Mouse (Mus musculus): ENCODE data around the gene Megf8. TPM values are rescaled to one million over a fixed set of nuclear protein-coding genes. Genes with fewer than 3 reads are reported as not detected.

Megf8 gene
- polyA plus RNA-seq, 1 experiment from 2014 or later = 11.3 TPM

DNA sequence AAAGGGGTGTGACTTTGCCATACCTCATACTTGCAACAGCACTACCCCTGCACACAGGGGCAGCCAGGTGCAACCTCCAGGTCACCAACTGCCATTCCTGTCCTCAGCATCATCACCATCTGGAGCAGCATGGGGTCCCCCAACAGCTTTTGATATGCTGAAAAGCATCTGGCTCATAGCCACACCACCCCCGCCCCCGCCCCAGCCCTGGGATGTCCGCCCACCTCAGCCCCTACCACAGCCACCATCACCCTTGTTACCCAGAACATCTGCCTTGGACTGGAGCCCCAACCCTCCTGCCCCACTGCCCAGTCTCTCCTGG is 13.3 kb upstream of the Megf8 start:
- H3K4me2 ChIP-seq (replicated peaks; ENCODE audit: low read depth, low read length) = no peak overlapping the region
- 64% methylated on average over 3 of the region's 3 CpGs for WGBS
- no peak overlapping the region for H3K9ac ChIP-seq (ENCODE audit: low read depth, low read length)
- no peaks in the 10 kb centered on the region for H3K36me3 ChIP-seq (ENCODE audit: control insufficient read depth, insufficient read depth, low read length)
- no peaks in the 10 kb centered on the region for H3K4me1 ChIP-seq (replicated peaks; ENCODE audit: control insufficient read depth, insufficient read depth, low read length)
- no peak overlapping the region for H3K4me3 ChIP-seq (ENCODE audit: low read depth, low read length)
- DNase-seq (ENCODE audit: low spot score) = no peak
- ATAC-seq (ENCODE audit: low FRiP score) = no peak
- no peak overlapping the region for H3K27ac ChIP-seq (ENCODE audit: low read depth, low read length)
- no peaks in the 10 kb centered on the region for H3K27me3 ChIP-seq (ENCODE audit: control insufficient read depth, insufficient read depth, low read length)
- H3K9me3 ChIP-seq (ENCODE audit: control insufficient read depth, low read length) = no peaks in the 10 kb centered on the region

DNA sequence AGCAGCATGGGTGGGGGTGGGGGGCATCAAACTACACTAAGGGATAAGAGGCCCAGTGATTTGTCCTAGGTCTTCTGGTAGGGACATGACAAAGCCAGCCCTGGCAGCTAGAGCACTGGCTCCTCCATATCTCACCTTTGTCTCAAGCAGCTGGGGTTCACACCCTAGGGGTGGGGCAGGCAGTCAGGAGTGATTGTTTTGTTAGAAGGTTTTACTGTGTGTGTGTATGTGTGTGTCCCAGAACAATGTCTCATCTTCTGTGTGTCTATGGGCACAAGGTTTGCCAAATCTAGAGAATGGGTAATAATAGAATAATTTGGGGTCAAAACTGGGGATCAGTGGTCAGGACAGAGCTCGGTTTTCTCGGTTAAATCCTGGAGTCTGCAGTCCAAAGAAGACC is 11.5 kb upstream of the Megf8 start:
- Histone ChIP-seq H3K4me3 (ENCODE audit: low read depth, low read length) (peak overlapping the region; percentile 53), H3K9me3 (ENCODE audit: control insufficient read depth, low read length) (no peaks in the 10 kb centered on the region), H3K36me3 (ENCODE audit: control insufficient read depth, insufficient read depth, low read length) (no peaks in the 10 kb centered on the region), H3K27me3 (ENCODE audit: control insufficient read depth, insufficient read depth, low read length) (no peaks in the 10 kb centered on the region), H3K4me1 (replicated peaks; ENCODE audit: control insufficient read depth, insufficient read depth, low read length) (no peaks in the 10 kb centered on the region), H3K9ac (ENCODE audit: low read depth, low read length) (peak overlapping the region; percentile 65), H3K27ac (ENCODE audit: low read depth, low read length) (no peak overlapping the region), H3K4me2 (replicated peaks; ENCODE audit: low read depth, low read length) (peak overlapping the region; percentile 79)
- WGBS = 0% methylated on average over 2 of the region's 2 CpGs
- DNase-seq (ENCODE audit: low spot score) (no peak), ATAC-seq (ENCODE audit: low FRiP score) (peak; percentile 31; the same call in 1 of the 2 replicates)

DNA sequence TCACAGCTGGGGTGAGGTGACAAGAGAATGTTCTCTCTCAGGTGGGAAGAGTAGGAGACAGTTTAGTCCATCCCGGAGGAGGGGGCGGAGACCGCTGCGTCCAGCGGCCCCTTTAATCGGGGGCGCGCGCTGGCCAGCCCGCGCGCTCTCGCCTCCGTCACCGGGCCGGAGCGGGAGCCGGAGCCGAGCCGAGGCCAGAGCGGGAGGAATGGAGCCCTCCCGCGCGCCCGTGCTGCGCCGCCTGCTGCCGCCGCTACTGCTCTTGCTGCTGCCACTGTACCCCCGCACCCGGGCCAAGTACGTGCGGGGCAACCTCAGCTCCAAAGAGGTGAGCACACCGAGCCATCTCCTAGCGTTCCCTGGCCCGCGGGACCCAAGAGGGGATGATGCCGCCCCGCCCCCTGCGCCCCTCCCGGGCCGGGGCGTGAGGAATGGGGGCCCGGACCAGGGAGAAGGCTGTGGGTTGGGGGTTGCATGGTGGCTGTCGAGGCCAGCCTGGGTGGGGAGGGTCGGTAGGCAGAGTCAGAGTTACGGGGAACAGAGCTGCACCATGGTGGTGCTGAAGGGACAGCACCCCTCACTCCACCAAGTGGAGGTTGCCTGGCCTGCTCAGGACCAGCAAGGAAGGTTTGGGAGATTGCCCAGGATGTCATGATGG is 10.9 kb upstream of the Megf8 start, which contains the start of gene Tmem145:
Gene Tmem145 (plus strand): TSS at position 151 of the 658 bp plus-strand sequence.
- Histone ChIP-seq H3K27ac (ENCODE audit: low read depth, low read length) (peak within 1 kb of the TSS; percentile 51; the same call in 1 of the 2 replicates), H3K9ac (ENCODE audit: low read depth, low read length) (peak within 1 kb of the TSS; percentile 65), H3K4me3 (ENCODE audit: low read depth, low read length) (peak within 1 kb of the TSS; percentile 53), H3K9me3 (ENCODE audit: control insufficient read depth, low read length) (no peaks in the 10 kb centered on the region), H3K27me3 (ENCODE audit: control insufficient read depth, insufficient read depth, low read length) (no peaks in the 10 kb centered on the region), H3K4me2 (replicated peaks; ENCODE audit: low read depth, low read length) (peak within 1 kb of the TSS; percentile 79), H3K36me3 (ENCODE audit: control insufficient read depth, insufficient read depth, low read length) (no peaks in the 10 kb centered on the region), H3K4me1 (replicated peaks; ENCODE audit: control insufficient read depth, insufficient read depth, low read length) (no peaks in the 10 kb centered on the region)
- DNase-seq (ENCODE audit: low spot score) = peak; percentile 83
- ATAC-seq (ENCODE audit: low FRiP score) = peak; percentile 75
- 1% methylated on average over 47 of the region's 47 CpGs for WGBS

DNA sequence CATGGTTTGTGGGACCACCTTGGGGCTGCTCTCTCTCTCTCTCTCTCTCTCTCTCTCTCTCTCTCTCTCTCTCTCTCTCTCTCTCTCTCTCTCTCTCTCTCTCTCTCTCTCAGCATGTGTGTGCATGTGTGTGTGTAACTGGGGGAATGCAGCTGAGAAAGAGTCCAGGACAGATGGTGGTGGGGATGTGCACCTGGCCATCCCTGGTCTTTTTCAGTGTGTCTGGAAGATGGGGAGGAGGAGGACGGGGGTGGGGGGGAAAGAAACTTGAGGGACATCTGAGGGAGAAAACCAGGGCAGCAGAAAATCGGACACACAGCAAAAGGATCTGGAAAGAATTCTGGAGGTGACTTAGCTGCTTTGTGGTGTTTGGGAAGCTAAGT is 10.4 kb upstream of the Megf8 start:
- peak overlapping the region; percentile 53 for H3K4me3 ChIP-seq (ENCODE audit: low read depth, low read length)

DNA sequence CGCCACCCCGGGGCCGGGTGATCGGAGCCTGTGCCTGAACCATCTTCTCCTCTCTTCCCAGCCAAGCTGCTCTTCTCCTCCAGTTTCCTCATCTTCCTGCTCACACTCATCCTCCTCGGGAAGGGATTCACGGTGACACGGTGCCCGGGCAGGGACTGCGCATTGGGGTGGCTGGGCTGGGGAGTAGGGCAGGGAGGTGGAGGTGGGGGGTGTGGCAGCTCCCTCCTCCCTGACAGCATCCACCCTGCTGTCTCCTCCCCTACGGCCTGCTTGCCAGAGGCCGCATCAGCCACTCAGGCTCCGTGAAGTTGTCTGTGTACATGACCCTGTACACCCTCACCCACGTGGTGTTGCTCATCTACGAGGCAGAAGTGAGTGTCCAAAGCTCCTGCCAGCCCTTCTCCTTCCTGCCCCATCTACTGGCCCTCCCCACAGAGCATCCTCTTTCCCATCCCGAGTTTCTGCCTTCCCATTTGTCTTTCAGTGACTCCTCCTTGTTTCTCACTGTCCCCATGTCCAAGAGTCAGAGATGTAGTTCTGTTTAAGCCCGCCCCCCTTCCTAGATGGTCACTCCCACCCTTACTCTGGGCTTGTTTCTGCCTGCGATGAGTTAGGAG is 8.2 kb upstream of the Megf8 start:
- peaks cover 16% of the 10 kb centered on the region for H3K27me3 ChIP-seq (ENCODE audit: control insufficient read depth, insufficient read depth, low read length)
- DNase-seq (ENCODE audit: low spot score) (no peak), ATAC-seq (ENCODE audit: low FRiP score) (no peak)
- H3K4me2 ChIP-seq (replicated peaks; ENCODE audit: low read depth, low read length) = no peak overlapping the region
- H3K4me1 ChIP-seq (replicated peaks; ENCODE audit: control insufficient read depth, insufficient read depth, low read length) = no peaks in the 10 kb centered on the region
- H3K9me3 ChIP-seq (ENCODE audit: control insufficient read depth, low read length) = no peaks in the 10 kb centered on the region
- H3K4me3 ChIP-seq (ENCODE audit: low read depth, low read length) = no peak overlapping the region
- no peaks in the 10 kb centered on the region for H3K36me3 ChIP-seq (ENCODE audit: control insufficient read depth, insufficient read depth, low read length)
- H3K27ac ChIP-seq (ENCODE audit: low read depth, low read length) = no peak overlapping the region
- WGBS = 66% methylated on average over 16 of the region's 17 CpGs
- H3K9ac ChIP-seq (ENCODE audit: low read depth, low read length) = no peak overlapping the region

More for the DNA sequence above, 10.4 kb upstream of the Megf8 start:
- Histone ChIP-seq H3K9me3 (ENCODE audit: control insufficient read depth, low read length) (no peaks in the 10 kb centered on the region), H3K4me1 (replicated peaks; ENCODE audit: control insufficient read depth, insufficient read depth, low read length) (no peaks in the 10 kb centered on the region), H3K27me3 (ENCODE audit: control insufficient read depth, insufficient read depth, low read length) (peaks cover 3% of the 10 kb centered on the region; the same call in 1 of the 2 replicates), H3K9ac (ENCODE audit: low read depth, low read length) (no peak overlapping the region), H3K4me2 (replicated peaks; ENCODE audit: low read depth, low read length) (peak overlapping the region; percentile 79), H3K27ac (ENCODE audit: low read depth, low read length) (peak overlapping the region; percentile 51; the same call in 1 of the 2 replicates), H3K36me3 (ENCODE audit: control insufficient read depth, insufficient read depth, low read length) (no peaks in the 10 kb centered on the region)
- ATAC-seq (ENCODE audit: low FRiP score) = no peak
- no peak for DNase-seq (ENCODE audit: low spot score)
- 33% methylated on average over 2 of the region's 2 CpGs for WGBS

DNA sequence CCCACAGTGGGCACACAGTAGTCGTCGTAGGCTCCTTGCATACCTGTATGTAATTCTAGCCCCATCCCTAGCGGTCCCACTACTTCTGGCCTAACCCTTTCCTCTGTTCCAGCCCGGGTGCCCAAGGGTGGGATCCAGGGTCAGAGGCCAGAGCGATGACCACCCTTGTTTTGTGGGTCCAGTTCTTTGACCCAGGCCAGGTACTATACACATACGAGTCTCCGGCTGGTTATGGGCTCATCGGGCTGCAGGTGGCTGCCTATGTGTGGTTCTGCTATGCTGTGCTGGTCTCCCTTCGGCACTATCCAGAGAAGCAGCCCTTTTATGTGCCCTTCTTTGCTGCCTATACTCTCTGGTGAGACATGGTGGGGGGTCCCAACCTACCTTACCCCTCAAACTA is 7.5 kb upstream of the Megf8 start:
- peaks cover 22% of the 10 kb centered on the region for H3K27me3 ChIP-seq (ENCODE audit: control insufficient read depth, insufficient read depth, low read length)

DNA sequence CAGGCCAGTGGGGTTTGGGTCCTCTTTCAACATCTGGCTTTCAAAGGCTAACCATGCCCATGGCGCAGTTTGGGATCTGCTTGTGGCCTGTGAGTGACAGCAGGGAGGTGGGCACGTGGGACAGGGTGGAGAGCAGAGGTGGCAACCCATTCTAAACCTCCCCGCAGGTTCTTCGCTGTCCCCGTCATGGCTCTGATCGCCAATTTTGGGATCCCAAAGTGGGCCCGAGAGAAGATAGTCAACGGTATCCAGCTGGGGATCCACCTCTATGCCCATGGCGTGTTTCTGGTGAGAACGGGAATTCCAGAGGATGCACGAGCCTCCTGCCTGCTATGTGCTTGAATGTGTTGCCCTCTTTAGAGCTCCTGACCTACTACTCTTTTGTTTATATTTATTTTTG is 5.8 kb upstream of the Megf8 start:
- WGBS = 75% methylated on average over 11 of the region's 11 CpGs

More for the DNA sequence above, 7.5 kb upstream of the Megf8 start:
- Histone ChIP-seq H3K4me3 (ENCODE audit: low read depth, low read length) (no peak overlapping the region), H3K4me1 (replicated peaks; ENCODE audit: control insufficient read depth, insufficient read depth, low read length) (no peaks in the 10 kb centered on the region), H3K9ac (ENCODE audit: low read depth, low read length) (no peak overlapping the region), H3K36me3 (ENCODE audit: control insufficient read depth, insufficient read depth, low read length) (no peaks in the 10 kb centered on the region), H3K27ac (ENCODE audit: low read depth, low read length) (no peak overlapping the region), H3K4me2 (replicated peaks; ENCODE audit: low read depth, low read length) (no peak overlapping the region), H3K9me3 (ENCODE audit: control insufficient read depth, low read length) (no peaks in the 10 kb centered on the region)
- ATAC-seq (ENCODE audit: low FRiP score) (no peak), DNase-seq (ENCODE audit: low spot score) (no peak)
- WGBS = 88% methylated on average over 9 of the region's 9 CpGs

DNA sequence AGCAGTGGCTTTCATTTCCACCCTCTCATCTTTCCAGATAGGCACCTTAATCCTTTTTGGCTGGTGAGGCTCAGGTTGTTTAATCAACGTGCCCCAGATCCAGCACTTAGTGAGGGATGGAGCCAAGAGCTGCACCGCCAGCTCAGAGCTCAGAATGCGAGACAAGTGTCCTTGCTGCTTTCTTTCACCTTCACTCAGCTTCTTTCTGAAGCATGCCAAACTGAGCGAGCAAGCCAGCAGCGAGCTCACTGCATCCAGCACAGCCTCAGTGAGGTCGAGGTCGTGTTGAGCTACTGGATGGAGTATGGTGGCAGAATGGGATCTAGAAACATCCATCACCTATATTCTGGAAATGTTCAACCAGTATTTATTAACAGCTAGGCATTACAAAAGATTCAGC is 3.6 kb upstream of the Megf8 start:
- H3K4me2 ChIP-seq (replicated peaks; ENCODE audit: low read depth, low read length) = no peak overlapping the region
- peaks cover 10% of the 10 kb centered on the region for H3K4me1 ChIP-seq (replicated peaks; ENCODE audit: control insufficient read depth, insufficient read depth, low read length)
- DNase-seq (ENCODE audit: low spot score) (no peak), ATAC-seq (ENCODE audit: low FRiP score) (no peak)
- no peaks in the 10 kb centered on the region for H3K9me3 ChIP-seq (ENCODE audit: control insufficient read depth, low read length)
- H3K27ac ChIP-seq (ENCODE audit: low read depth, low read length) = no peak overlapping the region
- H3K9ac ChIP-seq (ENCODE audit: low read depth, low read length) = no peak overlapping the region
- peaks cover 38% of the 10 kb centered on the region for H3K27me3 ChIP-seq (ENCODE audit: control insufficient read depth, insufficient read depth, low read length)
- H3K4me3 ChIP-seq (ENCODE audit: low read depth, low read length) = 0 out of 2 replicates have a peak overlapping the region, but pooled peaks have one; percentile 2
- 60% methylated on average over 7 of the region's 7 CpGs for WGBS
- no peaks in the 10 kb centered on the region for H3K36me3 ChIP-seq (ENCODE audit: control insufficient read depth, insufficient read depth, low read length)

More for the DNA sequence above, 5.8 kb upstream of the Megf8 start:
- no peak for DNase-seq (ENCODE audit: low spot score)
- Histone ChIP-seq H3K27ac (ENCODE audit: low read depth, low read length) (no peak overlapping the region), H3K4me3 (ENCODE audit: low read depth, low read length) (no peak overlapping the region), H3K36me3 (ENCODE audit: control insufficient read depth, insufficient read depth, low read length) (no peaks in the 10 kb centered on the region), H3K4me1 (replicated peaks; ENCODE audit: control insufficient read depth, insufficient read depth, low read length) (peaks cover 10% of the 10 kb centered on the region), H3K9me3 (ENCODE audit: control insufficient read depth, low read length) (no peaks in the 10 kb centered on the region), H3K4me2 (replicated peaks; ENCODE audit: low read depth, low read length) (no peak overlapping the region), H3K27me3 (ENCODE audit: control insufficient read depth, insufficient read depth, low read length) (peaks cover 38% of the 10 kb centered on the region), H3K9ac (ENCODE audit: low read depth, low read length) (no peak overlapping the region)
- no peak for ATAC-seq (ENCODE audit: low FRiP score)
